14 mouse cellular contexts compared by ENCODE assay signal in genomic region chr4:106985289-106985688, GRCm38 (mm10).
DNase-seq lines count a peak whose midpoint lies in the region; ATAC-seq and TF ChIP-seq lines count a peak whose summit lies in the region.
"Had no signal": no experiment of that assay in that cellular context is flagged by ENCODE, and none has a peak within 500 bp of the region (broad histone marks: within the 10 kb centered on the region; RNA-seq: fewer than 3 reads in every experiment).

No protein-coding gene starts in this region.

- no peaks in the 10 kb centered on the region for H3K9me3 ChIP-seq in intestine, embryonic 14.5 days (ENCODE audit: control insufficient read depth, low read length)
- H3K9me3 ChIP-seq in intestine, postnatal 0 days (ENCODE audit: control insufficient read depth), result no peaks in the 10 kb centered on the region
- no peaks in the 10 kb centered on the region for H3K9me3 ChIP-seq in embryonic facial prominence, embryonic 10.5 days
- no peaks in the 10 kb centered on the region for H3K9me3 ChIP-seq in hindbrain, embryonic 12.5 days (replicated peaks)
- H3K9me3 ChIP-seq in neural tube, embryonic 12.5 days, result no peaks in the 10 kb centered on the region

- H3K27me3 ChIP-seq in intestine, embryonic 14.5 days (replicated peaks; ENCODE audit: control insufficient read depth, insufficient read depth, low read length), result no peaks in the 10 kb centered on the region
- H3K27me3 ChIP-seq in intestine, postnatal 0 days (replicated peaks; ENCODE audit: control insufficient read depth, insufficient read depth, low read length), result no peaks in the 10 kb centered on the region
- no peaks in the 10 kb centered on the region for H3K27me3 ChIP-seq in embryonic facial prominence, embryonic 10.5 days (replicated peaks; ENCODE audit: low read depth, poor library complexity, severe bottlenecking)
- no peaks in the 10 kb centered on the region for H3K27me3 ChIP-seq in hindbrain, embryonic 12.5 days
- H3K27me3 ChIP-seq in neural tube, embryonic 12.5 days (replicated peaks), result no peaks in the 10 kb centered on the region

- H3K4me2 ChIP-seq in intestine, embryonic 14.5 days (ENCODE audit: low read length), result no peak overlapping the region
- no peak overlapping the region for H3K4me2 ChIP-seq in intestine, postnatal 0 days (replicated peaks; ENCODE audit: low read depth)
- no peak overlapping the region for H3K4me2 ChIP-seq in hindbrain, embryonic 12.5 days (replicated peaks)
- peak overlapping the region; percentile 41; the same call in 1 of the 2 replicates for H3K4me2 ChIP-seq in neural tube, embryonic 12.5 days (replicated peaks)

- no peak for DNase-seq in intestine, embryonic 14.5 days (ENCODE audit: low spot score)
- no peak for DNase-seq in embryonic facial prominence, embryonic 10.5 days (ENCODE audit: low spot score)
- no peak for DNase-seq in right cerebral cortex, postnatal 25 days
- no peak for DNase-seq in embryo, embryonic 10 days (ENCODE audit: low spot score)
- no peak for DNase-seq in adrenal gland, adult 2 months
- DNase-seq: adrenal gland, postnatal 14 days; cerebellum, adult 8-10 months; gastrocnemius, postnatal 25 days; heart, postnatal 14 days; left cerebral cortex, postnatal 4 days had no signal

- 75% methylated on average over 4 of the region's 4 CpGs for WGBS in intestine, embryonic 14.5 days
- 84% methylated on average over 4 of the region's 4 CpGs for WGBS in intestine, postnatal 0 days
- WGBS in embryonic facial prominence, embryonic 10.5 days, result 70% methylated on average over 4 of the region's 4 CpGs
- WGBS in hindbrain, embryonic 12.5 days, result 67% methylated on average over 4 of the region's 4 CpGs
- 62% methylated on average over 4 of the region's 4 CpGs for WGBS in neural tube, embryonic 12.5 days

- ATAC-seq in intestine, embryonic 14.5 days (replicated peaks; ENCODE audit: low FRiP score, low TSS enrichment, low read depth), result no peak
- ATAC-seq in intestine, postnatal 0 days, result no peak
- ATAC-seq in hindbrain, embryonic 12.5 days (ENCODE audit: low FRiP score), result no peak
- no peak for ATAC-seq in neural tube, embryonic 12.5 days (ENCODE audit: low FRiP score, low read depth)

- no peaks in the 10 kb centered on the region for H3K36me3 ChIP-seq in intestine, embryonic 14.5 days (ENCODE audit: control insufficient read depth, insufficient read depth, low read length)
- no peaks in the 10 kb centered on the region for H3K36me3 ChIP-seq in intestine, postnatal 0 days (ENCODE audit: control insufficient read depth, insufficient read depth)
- H3K36me3 ChIP-seq in embryonic facial prominence, embryonic 10.5 days (replicated peaks), result peaks cover 29% of the 10 kb centered on the region
- no peaks in the 10 kb centered on the region for H3K36me3 ChIP-seq in hindbrain, embryonic 12.5 days
- peaks cover 2% of the 10 kb centered on the region; the same call in 1 of the 2 replicates for H3K36me3 ChIP-seq in neural tube, embryonic 12.5 days

- H3K9ac ChIP-seq in intestine, embryonic 14.5 days (ENCODE audit: low read length), result no peak overlapping the region
- H3K9ac ChIP-seq in intestine, postnatal 0 days (ENCODE audit: low read depth, low read length), result no peak overlapping the region
- H3K9ac ChIP-seq in hindbrain, embryonic 12.5 days, result no peak overlapping the region
- H3K9ac ChIP-seq in neural tube, embryonic 12.5 days, result no peak overlapping the region

- peak overlapping the region; percentile 85; the same call in 1 of the 2 replicates for H3K27ac ChIP-seq in intestine, embryonic 14.5 days (ENCODE audit: low read depth)
- no peak overlapping the region; the same call in 1 of the 2 replicates for H3K27ac ChIP-seq in intestine, postnatal 0 days (ENCODE audit: low read depth, low read length)
- H3K27ac ChIP-seq in embryonic facial prominence, embryonic 10.5 days (replicated peaks), result peak overlapping the region; percentile 88
- H3K27ac ChIP-seq in hindbrain, embryonic 12.5 days, result peak overlapping the region; percentile 81
- H3K27ac ChIP-seq in neural tube, embryonic 12.5 days, result peak overlapping the region; percentile 65; the same call in 1 of the 2 replicates
- H3K27ac ChIP-seq: macrophage had no signal

- no peak overlapping the region for H3K4me3 ChIP-seq in intestine, embryonic 14.5 days (ENCODE audit: low read depth, low read length)
- H3K4me3 ChIP-seq in intestine, postnatal 0 days (ENCODE audit: low read depth, low read length), result no peak overlapping the region
- no peak overlapping the region for H3K4me3 ChIP-seq in embryonic facial prominence, embryonic 10.5 days
- H3K4me3 ChIP-seq in hindbrain, embryonic 12.5 days, result no peak overlapping the region
- H3K4me3 ChIP-seq in neural tube, embryonic 12.5 days, result no peak overlapping the region

- TF ChIP-seq CTCF in intestine, postnatal 0 days (IDR thresholded peaks at IDR 0.05; ENCODE audit: low read depth), result no peak

- peaks cover 70% of the 10 kb centered on the region for H3K4me1 ChIP-seq in intestine, embryonic 14.5 days (replicated peaks; ENCODE audit: control insufficient read depth, insufficient read depth, low read length)
- H3K4me1 ChIP-seq in intestine, postnatal 0 days (replicated peaks; ENCODE audit: control insufficient read depth, insufficient read depth, low read length), result peaks cover 41% of the 10 kb centered on the region
- peaks cover 98% of the 10 kb centered on the region for H3K4me1 ChIP-seq in embryonic facial prominence, embryonic 10.5 days
- H3K4me1 ChIP-seq in hindbrain, embryonic 12.5 days, result peaks cover 97% of the 10 kb centered on the region
- peaks cover 96% of the 10 kb centered on the region for H3K4me1 ChIP-seq in neural tube, embryonic 12.5 days
